Mouse (Mus musculus) CH12.LX (cell line): ENCODE results near the gene Trim41. TPM values are rescaled to one million over a fixed set of nuclear protein-coding genes. Genes with fewer than 3 reads are reported as not detected.

Source experiments
- DNase-seq: peaks from one replicate; pipeline ENCODE4 v3.0.0-alpha.2; 2013; ENCODE audit errors: extremely low read depth
- H3K27ac ChIP-seq: 2 replicates; pipeline ENCODE4 v1.5.1; 2012; ENCODE audit warnings: low read depth, mild to moderate bottlenecking, control low read depth, moderate library complexity; ENCODE audit not compliant: insufficient read depth
- H3K27me3 ChIP-seq: replicated peaks from 2 replicates; pipeline ENCODE3; 2012; ENCODE audit warnings: inconsistent platforms
- H3K36me3 ChIP-seq, 2 experiments: replicated peaks in 1 of 2; 2 replicates each; pipeline versions ENCODE3 to v1.6.1; 2012; ENCODE audit warnings: inconsistent platforms in 1 of 2, low read length in 1 of 2, mild to moderate bottlenecking in 1 of 2, mixed read lengths in 1 of 2, moderate library complexity in 1 of 2; ENCODE audit not compliant: control insufficient read depth in 1 of 2, insufficient read depth in 1 of 2
- H3K4me1 ChIP-seq, 2 experiments: 2 replicates each; pipeline ENCODE4 v1.6.1; 2012; ENCODE audit warnings: inconsistent platforms in 1 of 2, moderate library complexity in 1 of 2; ENCODE audit not compliant: insufficient read depth in 2 of 2, control insufficient read depth in 1 of 2
- H3K4me2 ChIP-seq: 2 replicates; pipeline ENCODE4 v1.6.1; 2012; ENCODE audit warnings: low read depth, mild to moderate bottlenecking, control low read depth; ENCODE audit not compliant: poor library complexity, insufficient read depth, severe bottlenecking
- H3K4me3 ChIP-seq, 3 experiments: fragments of 150-350 bp in 1 of 3; sonication (generic) in 1 of 3; replicated peaks in 1 of 3; 2 replicates each; pipeline versions ENCODE3 to v1.5.1; 2011 to 2012; ENCODE audit warnings: low read depth in 2 of 3, low read length in 2 of 3, mild to moderate bottlenecking in 2 of 3, moderate library complexity in 2 of 3, control low read depth in 1 of 3, improper control_type of control experiment in 1 of 3, inconsistent platforms in 1 of 3, mixed read lengths in 1 of 3; ENCODE audit not compliant: poor library complexity in 1 of 3
- H3K79me2 ChIP-seq: replicated peaks from 2 replicates; pipeline ENCODE4 v1.6.1; 2012; ENCODE audit warnings: mild to moderate bottlenecking, moderate library complexity; ENCODE audit not compliant: control insufficient read depth, poor library complexity, insufficient read depth, severe bottlenecking; ENCODE audit errors: extremely low read depth
- H3K9ac ChIP-seq: 2 replicates; pipeline ENCODE4 v1.6.1; 2012; ENCODE audit warnings: low read depth, mild to moderate bottlenecking, control low read depth, moderate library complexity; ENCODE audit not compliant: insufficient read depth
- H3K9me3 ChIP-seq: replicated peaks from 2 replicates; pipeline ENCODE3; 2012; ENCODE audit warnings: low read length, inconsistent platforms, mixed read lengths
- CHD2 ChIP-seq: IDR thresholded peaks from 2 replicates; pipeline ENCODE4 v1.6.1; 2011; ENCODE audit warnings: low read length, improper control_type of control experiment
- E2F4 ChIP-seq: IDR thresholded peaks from 2 replicates; pipeline ENCODE4 v1.6.1; 2011; ENCODE audit warnings: low read depth, low read length, improper control_type of control experiment; ENCODE audit not compliant: insufficient replicate concordance
- ELF1 ChIP-seq: IDR thresholded peaks from 2 replicates; pipeline ENCODE4 v1.6.1; 2014; ENCODE audit warnings: low read depth, mild to moderate bottlenecking, inconsistent platforms, low read length, improper control_type of control experiment
- EP300 ChIP-seq: IDR thresholded peaks from 2 replicates; pipeline ENCODE4 v1.6.1; 2011; ENCODE audit warnings: low read length, improper control_type of control experiment
- MAFK ChIP-seq: IDR thresholded peaks from 2 replicates; pipeline ENCODE4 v1.6.1; 2011; ENCODE audit warnings: low read length, improper control_type of control experiment; ENCODE audit not compliant: insufficient replicate concordance
- MXI1 ChIP-seq: IDR thresholded peaks from 2 replicates; pipeline ENCODE4 v1.6.1; 2011; ENCODE audit warnings: mild to moderate bottlenecking, low read depth, low read length, improper control_type of control experiment
- NELFE ChIP-seq: IDR thresholded peaks from 2 replicates; pipeline ENCODE4 v1.6.1; 2011; ENCODE audit warnings: low read depth, low read length, improper control_type of control experiment
- NRF1 ChIP-seq: IDR thresholded peaks from 2 replicates; pipeline ENCODE4 v1.6.1; 2014; ENCODE audit warnings: low read depth, mild to moderate bottlenecking, inconsistent platforms, low read length, improper control_type of control experiment, moderate library complexity
- RAD21 ChIP-seq: IDR thresholded peaks from 2 replicates; pipeline ENCODE4 v1.6.1; 2011; ENCODE audit warnings: low read depth, mild to moderate bottlenecking, low read length, improper control_type of control experiment, moderate library complexity
- SMC3 ChIP-seq: IDR thresholded peaks from 2 replicates; pipeline ENCODE4 v1.6.1; 2011; ENCODE audit warnings: low read depth, low read length, improper control_type of control experiment
- TBP ChIP-seq: conservative IDR thresholded peaks from 2 replicates; pipeline ENCODE4 v1.6.1; 2011; ENCODE audit warnings: low read depth, low read length, improper control_type of control experiment
- TCF12 ChIP-seq: IDR thresholded peaks from 2 replicates; pipeline ENCODE4 v1.6.1; 2014; ENCODE audit warnings: low read depth, mild to moderate bottlenecking, inconsistent platforms, low read length, improper control_type of control experiment
- USF1 ChIP-seq: IDR thresholded peaks from 2 replicates; pipeline ENCODE4 v1.6.1; 2014; ENCODE audit warnings: low read depth, mild to moderate bottlenecking, inconsistent platforms, low read length, improper control_type of control experiment
- USF2 ChIP-seq: conservative IDR thresholded peaks from 2 replicates; pipeline ENCODE4 v1.6.1; 2011; ENCODE audit warnings: low read depth, low read length, improper control_type of control experiment
- ZKSCAN1 ChIP-seq: IDR thresholded peaks from 2 replicates; pipeline ENCODE4 v1.6.1; 2012; ENCODE audit warnings: low read depth, inconsistent platforms, low read length, improper control_type of control experiment, borderline replicate concordance
- ZNF384 ChIP-seq: IDR thresholded peaks from 2 replicates; pipeline ENCODE4 v1.6.1; 2012; ENCODE audit warnings: low read depth, low read length, improper control_type of control experiment, inconsistent platforms
- dilution Hi-C: fragments of 300-500 bp; cut with MboI; formaldehyde crosslinking; loops from 2 replicates; pipeline ENCODE4 v1.14.3; 2020; ENCODE audit warnings: low sequenced_read_pairs; ENCODE audit not compliant: extremely low pct_unique_long_range_greater_than_20kb, extremely low pct_ligation_motif_present
- in situ Hi-C: fragments of 300-500 bp; cut with MboI; formaldehyde crosslinking; loops from 3 replicates; pipeline ENCODE4 v1.14.3; 2019; ENCODE audit warnings: low sequenced_read_pairs, low pct_ligation_motif_present, low pct_unique_long_range_greater_than_20kb, mixed read lengths
- polyA plus RNA-seq: library from polyadenylated mRNA; unstranded; fragments of >175 nt; gene quantifications from 2 replicates; pipeline ENCODE4 v1.2.1, GENCODE M21; 2012; ENCODE audit warnings: low read depth; ENCODE audit not compliant: insufficient read length
- total RNA-seq, 2 experiments: library from RNA; depleted of rRNA; stranded (reverse); fragments of 300-350 nt in 1 of 2; fragments of >200 nt in 1 of 2; gene quantifications; 2 replicates each; pipeline ENCODE4 v1.2.3; 2012 to 2014

Trim41 gene
- total and polyA plus RNA-seq, 3 experiments = 18.8 to 51.6 (median 36.0) TPM

DNA sequence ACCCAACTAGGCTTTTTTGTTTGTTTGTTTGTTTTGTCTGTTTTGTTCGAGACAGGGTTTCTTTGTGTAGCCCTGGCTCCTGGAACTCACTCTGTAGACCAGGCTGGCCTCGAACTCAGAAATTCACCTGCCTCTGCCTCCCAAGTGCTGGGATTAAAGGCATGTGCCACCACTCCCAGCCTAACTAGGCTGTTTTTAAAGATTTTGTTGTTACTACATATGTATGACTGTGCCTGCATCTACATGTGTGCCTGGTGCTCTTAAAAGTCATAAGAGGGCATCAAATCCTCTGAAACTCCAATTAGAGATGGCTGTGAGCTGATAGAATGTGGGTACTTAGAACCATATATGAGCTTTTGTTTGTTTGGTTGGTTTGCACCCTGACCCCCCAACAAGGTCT, 14.1 kb upstream of the Trim41 start:
- H3K4me3 ChIP-seq = no peak overlapping the region
- H3K79me2 ChIP-seq = no peaks in the 10 kb centered on the region
- H3K4me2 ChIP-seq = no peak overlapping the region
- no peak overlapping the region for H3K27ac ChIP-seq
- in situ Hi-C loops (no loop called here), dilution Hi-C loops (no loop called here)
- H3K9ac ChIP-seq = no peak overlapping the region
- no peaks in the 10 kb centered on the region for H3K36me3 ChIP-seq
- peaks cover 11 to 24% of the 10 kb centered on the region in 2 experiments; a peak in 3 of 4 replicates for H3K4me1 ChIP-seq
- peaks cover 12% of the 10 kb centered on the region for H3K9me3 ChIP-seq
- no peak for DNase-seq
- TF ChIP-seq USF1 (no peak), TBP (peak; percentile 82), ELF1 (no peak), NRF1 (no peak)
- H3K27me3 ChIP-seq = peaks cover 4% of the 10 kb centered on the region

- H3K4me2 ChIP-seq = no peak overlapping the region
- peaks cover 12% of the 10 kb centered on the region for H3K9me3 ChIP-seq
- DNase-seq = no peak
- H3K36me3 ChIP-seq = no peaks in the 10 kb centered on the region
- peaks cover 2% of the 10 kb centered on the region for H3K27me3 ChIP-seq
- dilution Hi-C loops (no loop called here), in situ Hi-C loops (no loop called here)
- H3K4me3 ChIP-seq = no peak overlapping the region
- H3K79me2 ChIP-seq = no peaks in the 10 kb centered on the region
- TF ChIP-seq MXI1 (no peak), SMC3 (no peak), MAFK (no peak), ELF1 (no peak), USF2 (no peak), EP300 (no peak), ZKSCAN1 (no peak), TCF12 (no peak), ZNF384 (no peak), NRF1 (no peak), E2F4 (no peak), NELFE (no peak), RAD21 (no peak), CHD2 (no peak)
- no peak overlapping the region for H3K27ac ChIP-seq
- H3K9ac ChIP-seq = no peak overlapping the region
- H3K4me1 ChIP-seq = peaks cover 7 to 14% of the 10 kb centered on the region in 2 experiments; a peak in 3 of 4 replicates
Observed at GRCm38 (mm10) chr11:48830279-48830678, 13.1 kb upstream of the Trim41 start.
